Mouse (Mus musculus) cerebellum, postnatal 25 days (tissue): ENCODE data around the gene Cubn.

Source experiments
- DNase-seq, 2 experiments: peaks; one replicate each; pipeline ENCODE4 v3.0.0; 2021; ENCODE audit warnings: mixed read lengths in 2 of 2

Cubn gene

DNA sequence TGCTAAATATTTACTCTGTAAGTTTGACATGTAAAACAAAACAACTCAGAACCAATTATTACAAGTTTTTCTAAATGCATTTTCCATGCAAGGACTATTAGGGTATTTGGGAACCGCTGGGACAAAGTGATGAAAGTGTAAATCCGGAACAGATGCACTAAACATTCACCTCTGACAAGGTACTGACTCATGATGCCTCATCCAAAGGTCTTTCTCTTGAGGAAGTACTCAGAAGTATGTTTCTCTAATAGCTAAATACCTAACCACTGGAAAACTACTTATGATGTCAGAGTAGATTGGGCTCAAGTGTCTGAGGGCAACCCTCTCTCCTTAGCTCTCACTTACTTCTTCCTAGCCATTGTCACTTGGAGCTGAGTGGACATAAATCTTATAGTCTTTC lies 10.9 kb downstream of the Cubn start:
- no peak for DNase-seq

DNA sequence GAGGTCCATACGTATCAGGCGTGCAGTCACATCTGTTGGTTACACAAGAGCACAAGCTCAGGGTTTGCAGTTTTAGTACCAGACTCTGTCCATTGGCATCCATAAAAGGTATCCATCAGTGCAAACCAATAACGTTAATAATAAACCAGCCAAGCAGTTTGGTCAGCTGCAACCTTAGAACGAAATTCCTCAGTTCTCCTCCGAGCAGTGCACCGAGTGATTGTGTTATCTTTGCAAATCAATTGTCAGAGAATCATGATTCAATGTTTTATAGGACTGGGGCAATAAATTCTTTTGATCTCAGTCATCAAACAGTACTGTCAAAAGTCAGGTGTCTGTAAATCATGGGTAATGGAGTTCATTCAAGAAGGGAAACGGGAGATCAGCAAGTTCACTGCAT lies 12.4 kb downstream of the Cubn start:
- no peak for DNase-seq

DNA sequence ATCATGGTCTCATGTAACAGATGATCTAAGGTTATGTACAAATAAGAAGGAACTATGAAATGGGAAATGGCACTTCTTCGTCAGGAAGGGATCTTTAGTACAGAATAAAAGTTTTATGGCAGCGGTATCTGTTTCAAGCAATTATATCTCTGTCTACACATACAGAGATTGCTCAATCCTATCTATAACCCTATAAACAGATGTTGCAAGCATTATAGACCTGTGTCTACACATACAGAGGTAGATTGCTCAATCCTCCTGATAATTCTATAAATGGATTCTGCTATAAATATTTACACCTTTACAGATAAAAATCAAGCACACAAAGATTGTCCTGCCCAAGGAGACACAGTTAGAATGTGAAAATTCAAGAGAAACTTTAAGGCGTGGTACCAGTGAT lies 21.5 kb downstream of the Cubn start:
- DNase-seq, result no peak

- DNase-seq, result no peak
Measured at GRCm38 (mm10) chr2:13469641-13470040, 22.0 kb downstream of the Cubn start.

DNA sequence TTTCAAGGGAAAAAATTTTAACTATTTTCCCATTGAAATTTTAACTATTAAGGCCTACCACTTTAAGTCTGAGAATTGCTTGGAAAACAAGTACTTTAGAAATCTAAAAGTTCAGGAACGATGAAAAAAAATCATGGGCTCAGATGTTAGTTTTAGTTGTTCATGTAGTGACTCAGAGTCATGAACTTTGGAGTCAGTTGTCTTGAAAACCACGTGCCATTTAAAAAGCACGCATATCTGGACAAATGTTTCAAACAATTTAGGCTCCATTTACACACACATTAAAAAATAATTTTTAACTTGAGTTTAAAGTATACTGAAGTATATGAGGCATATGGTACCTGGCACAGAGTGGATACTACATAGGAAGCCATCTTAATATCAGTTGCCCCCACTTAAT lies 24.9 kb downstream of the Cubn start:
- no peak for DNase-seq

DNA sequence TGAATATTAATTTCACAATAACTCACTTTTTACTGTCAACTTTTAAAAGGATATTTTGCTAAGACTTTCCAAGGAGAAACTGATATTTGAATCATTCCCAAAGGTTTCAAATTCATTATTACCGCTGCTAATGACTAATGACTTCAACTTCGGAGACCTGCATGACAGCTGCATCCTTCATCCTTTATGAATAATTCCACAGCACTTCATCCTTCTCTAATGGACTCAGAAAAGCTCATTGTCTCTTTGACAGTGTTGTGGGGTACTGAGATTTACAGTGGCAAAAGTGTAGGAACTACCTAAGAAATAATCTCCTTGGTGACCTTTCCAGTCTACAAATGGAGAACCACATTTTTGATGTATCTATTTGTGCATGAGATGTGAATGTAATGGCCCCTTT lies 33.5 kb downstream of the Cubn start:
- no peak for DNase-seq

DNA sequence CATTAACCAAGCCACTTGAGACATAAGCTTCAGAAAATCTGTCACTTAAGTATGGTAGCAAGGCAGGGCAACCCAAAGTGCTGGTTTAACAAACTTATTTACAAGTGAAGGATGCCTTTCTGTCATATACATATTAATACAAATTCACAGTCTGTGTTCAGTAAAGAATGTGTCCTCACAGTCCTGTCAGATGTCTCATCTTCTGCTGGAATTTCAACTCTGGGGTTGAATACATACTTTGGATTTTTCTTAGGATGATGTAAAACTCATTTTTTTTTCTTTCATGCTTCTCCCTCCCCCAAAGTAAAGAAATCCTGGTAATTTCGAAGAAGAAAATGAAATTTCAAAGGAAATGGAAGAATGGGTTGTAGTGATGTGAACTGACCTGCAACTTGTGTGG lies 34.8 kb downstream of the Cubn start:
- no peak for DNase-seq

DNA sequence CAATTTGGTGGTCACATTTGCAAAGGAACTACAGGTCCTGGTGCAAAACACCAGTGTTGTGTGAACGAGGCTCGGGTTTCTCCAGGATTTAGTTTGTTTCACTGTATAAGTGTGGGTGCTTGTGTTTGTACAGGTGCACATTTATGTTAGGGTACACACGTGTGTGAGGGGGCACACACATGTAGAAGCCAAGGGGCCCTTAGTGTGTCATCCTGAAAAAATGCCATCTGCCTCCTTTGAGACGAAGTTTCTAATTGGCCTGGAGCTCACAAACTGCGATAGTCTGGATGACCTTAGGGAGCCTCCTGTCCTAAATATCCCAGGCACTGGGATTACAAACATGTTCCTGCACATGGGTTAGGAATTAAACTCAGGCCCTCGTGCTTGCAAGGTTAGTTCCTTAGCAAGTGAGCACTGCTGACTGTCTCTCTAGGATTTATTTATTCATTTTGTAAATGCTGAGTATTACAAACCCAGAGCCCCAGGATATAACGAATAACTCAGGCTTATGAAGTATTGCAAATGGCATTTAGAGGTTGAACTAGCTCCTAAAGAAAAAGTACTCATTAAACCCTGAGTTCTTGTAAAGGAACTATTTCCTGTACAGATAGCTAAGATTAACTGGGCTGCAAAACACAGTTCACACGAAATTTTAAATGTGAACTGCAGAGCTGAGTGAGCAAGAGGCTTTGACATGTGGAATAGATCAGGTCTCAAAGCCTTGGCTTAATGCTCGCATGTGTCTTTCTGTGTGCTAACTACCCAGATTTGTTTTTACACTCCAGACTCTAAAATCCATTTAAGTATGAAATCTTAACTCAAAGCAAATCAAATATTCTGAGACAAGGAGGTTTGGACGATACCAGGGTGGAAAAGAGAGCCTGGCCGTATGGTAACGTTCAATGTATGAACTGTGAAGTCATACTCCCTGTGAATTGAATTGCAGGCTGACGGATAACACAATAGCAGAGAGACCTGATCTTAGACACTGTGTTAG lies 39.8 kb downstream of the Cubn start:
- no peak for DNase-seq

DNA sequence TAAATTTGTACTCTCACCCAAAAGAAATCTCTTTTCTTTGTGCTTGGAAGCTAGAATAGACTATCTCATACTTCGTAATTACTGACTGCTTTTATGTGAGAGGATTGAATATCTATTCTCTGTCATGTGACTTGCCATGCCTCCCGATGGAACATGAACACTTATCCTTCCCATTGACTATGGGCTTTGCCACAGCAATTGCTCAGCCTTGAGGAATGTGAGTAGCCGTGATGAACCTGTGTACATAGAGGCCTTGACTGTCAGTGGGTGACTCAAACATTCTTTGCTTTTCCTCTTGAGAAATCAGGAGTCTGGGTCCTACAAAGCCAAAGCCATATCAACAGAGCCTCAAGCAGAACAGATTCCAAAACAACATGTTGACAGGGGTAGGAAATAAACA lies 40.7 kb downstream of the Cubn start:
- DNase-seq, result no peak

GRCm38 (mm10) chr2:13450470-13450869 lies 41.1 kb downstream of the Cubn start:
- no peak for DNase-seq

- DNase-seq, result no peak
Measured at GRCm38 (mm10) chr2:13445156-13445555, 46.5 kb downstream of the Cubn start.

GRCm38 (mm10) chr2:13438983-13439382 lies 52.6 kb downstream of the Cubn start:
- no peak for DNase-seq

DNA sequence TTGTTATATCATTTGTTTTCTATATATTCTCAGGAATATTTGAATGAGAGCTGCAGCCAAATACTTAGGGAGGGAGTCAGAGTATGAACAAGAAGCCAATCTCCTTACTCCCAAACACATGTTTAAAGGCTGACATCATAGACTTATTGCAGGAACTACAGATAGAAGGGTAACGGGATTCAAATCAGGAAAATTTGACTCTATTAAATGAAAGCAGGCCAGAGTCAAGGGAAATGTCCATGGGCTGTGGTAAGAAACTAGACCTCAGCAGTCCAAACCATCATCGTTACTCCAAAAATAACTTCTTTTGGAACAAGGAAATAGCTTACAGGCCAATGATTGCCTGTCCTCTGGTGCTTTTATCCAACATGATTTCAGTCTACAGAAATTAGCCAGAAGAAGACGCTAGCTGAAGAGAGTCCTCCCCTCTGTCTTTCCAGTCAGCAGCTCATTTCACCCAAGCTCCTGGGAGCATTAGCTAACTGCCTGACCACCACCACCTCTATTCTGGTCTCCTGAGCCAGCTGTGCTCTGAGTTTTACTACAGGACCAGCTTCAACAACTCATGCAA lies 53.3 kb downstream of the Cubn start:
- DNase-seq, result no peak

DNA sequence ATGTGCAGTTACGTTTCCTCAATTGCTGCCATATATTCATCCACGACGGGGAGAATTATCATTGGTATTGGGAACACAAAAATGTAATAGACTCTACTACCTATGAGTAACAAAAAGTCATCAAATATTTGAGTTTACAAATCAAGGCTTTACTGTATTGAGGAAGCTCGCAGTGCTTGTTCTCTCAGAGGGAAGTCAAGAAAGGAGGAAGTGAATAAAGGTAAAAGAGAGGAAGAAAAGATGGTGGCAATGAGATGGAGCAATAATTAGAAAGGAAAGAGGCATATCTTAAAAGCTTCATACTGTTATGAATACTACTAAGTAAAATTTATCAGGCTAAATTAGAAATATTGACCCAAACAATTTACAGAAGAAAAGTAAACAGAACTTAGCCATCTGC lies 59.6 kb downstream of the Cubn start:
- DNase-seq, result no peak

- DNase-seq, result no peak
Measured at GRCm38 (mm10) chr2:13421974-13422760, 69.4 kb downstream of the Cubn start.

- no peak for DNase-seq
Measured at GRCm38 (mm10) chr2:13416765-13417524, 74.7 kb downstream of the Cubn start.

- no peak for DNase-seq
Measured at GRCm38 (mm10) chr2:13413520-13414178, 78.0 kb downstream of the Cubn start.

- DNase-seq, result no peak
Measured at GRCm38 (mm10) chr2:13410660-13411059, 81.0 kb downstream of the Cubn start.

DNA sequence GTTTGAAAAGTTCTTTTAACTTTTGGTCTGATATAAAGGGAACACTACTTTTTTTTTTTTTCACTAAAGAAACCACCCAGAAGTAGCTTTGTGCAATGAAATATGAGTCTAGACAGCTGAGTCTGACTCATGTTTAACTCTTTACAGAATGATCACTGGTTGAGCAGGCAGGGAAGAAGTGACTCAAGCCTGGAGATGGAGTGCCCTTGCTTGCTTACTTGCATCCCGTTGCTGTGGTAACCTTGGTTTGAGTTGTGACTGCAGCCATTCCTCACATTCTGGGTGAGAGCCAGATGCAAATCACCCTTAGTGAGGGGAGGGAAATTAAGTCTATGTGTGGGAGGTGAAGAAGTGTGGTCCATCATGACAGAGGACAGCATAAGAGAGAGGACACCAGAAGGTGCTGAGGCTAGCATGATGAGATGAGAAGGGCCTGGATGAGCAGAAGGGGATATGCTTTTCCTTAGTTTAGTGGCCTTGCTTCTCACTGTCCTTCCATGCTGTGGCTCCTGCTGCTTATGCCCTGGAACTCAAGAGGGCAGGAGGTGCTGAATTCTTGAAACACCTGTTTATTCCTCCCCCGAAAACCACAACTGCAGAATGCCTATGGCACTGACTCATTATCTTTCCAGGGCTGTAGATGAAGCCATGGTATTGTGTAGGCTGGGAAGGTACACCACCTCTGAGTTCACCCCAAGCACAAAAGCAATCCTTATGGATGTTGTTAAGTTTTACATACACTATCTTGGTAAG lies 81.7 kb downstream of the Cubn start:
- DNase-seq, result no peak

DNA sequence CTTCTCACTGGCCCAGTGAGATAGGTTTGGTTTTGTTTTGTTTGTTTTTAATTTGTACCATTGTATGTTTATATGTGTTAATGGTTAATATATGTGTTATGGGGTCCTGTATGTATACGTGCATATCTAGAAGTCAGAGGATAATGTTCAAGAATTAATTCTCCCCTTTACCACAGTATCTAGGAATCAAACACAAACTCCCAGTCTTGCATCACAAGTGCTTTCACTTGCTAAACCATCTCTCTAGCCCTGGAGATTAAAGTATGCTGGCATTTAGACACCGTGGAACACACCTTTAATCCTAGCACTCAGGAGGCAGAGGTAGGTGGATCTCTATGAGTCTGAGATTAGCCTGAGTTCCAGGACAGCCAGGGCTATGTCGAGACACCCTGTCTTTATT lies 83.3 kb downstream of the Cubn start:
- no peak for DNase-seq

DNA sequence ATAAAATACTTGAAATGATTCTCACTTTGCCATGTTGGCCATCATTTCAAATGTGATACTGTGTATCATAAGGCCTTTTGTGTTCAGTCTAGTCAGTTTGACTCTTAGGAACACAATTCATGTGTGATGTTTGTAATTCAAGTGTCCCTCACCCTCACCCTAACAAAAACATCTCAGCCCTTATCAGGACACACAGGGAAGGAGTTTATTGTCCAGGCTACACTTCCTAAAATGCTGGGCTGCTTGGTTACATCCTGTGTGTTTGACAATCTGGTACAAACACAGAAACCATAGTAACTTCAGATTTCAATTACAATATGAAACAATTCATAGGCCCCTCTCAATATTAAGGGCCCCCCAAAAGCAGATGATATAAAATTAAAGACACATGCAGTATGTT lies 83.9 kb downstream of the Cubn start:
- no peak for DNase-seq

DNA sequence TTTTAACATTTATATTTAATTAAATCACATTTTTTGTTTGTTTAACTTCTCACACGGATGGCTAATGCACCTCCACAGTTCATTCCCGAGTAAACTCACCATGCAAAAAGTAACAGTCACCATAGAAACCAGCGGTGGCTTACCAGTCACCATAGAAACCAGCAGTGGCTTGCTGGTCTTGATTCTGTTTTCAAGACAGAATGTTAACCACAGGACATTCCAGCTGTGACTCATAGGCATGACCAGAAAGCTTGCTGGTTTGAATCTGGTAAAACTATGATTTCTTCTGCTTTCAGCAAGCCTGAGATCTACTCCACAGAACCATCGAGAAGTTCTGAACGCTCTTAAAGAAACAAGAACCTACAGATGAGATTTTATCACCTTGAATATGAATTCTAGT lies 84.3 kb downstream of the Cubn start:
- no peak for DNase-seq
